Mouse (Mus musculus) central nervous system, embryonic 11.5 days (tissue): ENCODE measurements around the gene Aebp2. TPM values are rescaled to one million over a fixed set of nuclear protein-coding genes. Genes with fewer than 3 reads are reported as not detected.

Experiments
- polyA plus RNA-seq: library from polyadenylated mRNA; depleted of rRNA; stranded (reverse); fragments of >200 nt; gene quantifications from 2 replicates; pipeline ENCODE4 v1.2.3, GENCODE M21; 2012; rRNA removed

The Aebp2 gene
- 48.2 and 53.1 TPM in 2 replicates for polyA plus RNA-seq

DNA sequence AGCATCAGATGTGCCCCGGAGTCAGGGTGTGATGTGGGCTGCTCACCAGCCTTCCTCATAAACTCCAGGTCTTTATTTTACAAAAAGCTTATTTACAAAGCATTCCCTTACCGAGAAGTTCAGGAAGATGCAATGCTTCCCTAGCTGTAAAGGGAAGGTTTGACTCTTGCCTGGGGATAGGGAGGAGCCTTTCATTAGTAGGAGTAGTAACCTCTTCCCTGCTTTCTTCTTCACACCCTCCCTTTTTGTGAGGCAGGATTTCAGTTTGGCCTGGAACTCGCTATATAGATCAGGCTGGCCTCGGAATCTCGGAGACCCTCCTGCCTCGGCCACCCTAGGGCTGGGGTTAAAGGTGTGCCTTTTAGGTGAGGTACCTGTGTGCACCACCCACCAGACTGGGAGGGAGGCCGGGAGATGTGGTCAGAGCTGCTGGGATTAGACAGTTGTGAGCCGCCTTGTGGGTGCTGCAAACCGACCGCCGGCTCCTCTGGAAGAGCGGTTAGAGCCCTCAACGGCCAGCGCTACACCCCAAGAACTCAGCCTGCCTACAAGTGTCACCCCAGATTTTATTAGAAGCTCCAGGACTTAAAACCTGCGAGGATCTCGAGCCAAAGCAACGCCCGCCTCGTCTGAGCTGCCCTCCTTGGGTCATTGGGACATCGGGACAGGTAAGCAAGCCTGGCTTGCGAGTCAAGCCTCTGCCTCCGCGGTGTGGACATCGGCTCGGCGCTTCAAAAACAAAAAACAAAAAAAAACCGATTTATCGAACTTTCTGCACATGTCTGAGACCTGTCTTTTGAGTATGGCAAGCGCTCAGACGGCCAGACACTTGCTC, at the start of gene Aebp2:
Gene Aebp2, plus strand, starts transcription at position 273 of the 835 bp plus-strand sequence.

Other genes with a start within 250 kb of the Aebp2 start
- gene Plekha5, start 198.6 kb upstream of the Aebp2 start, polyA plus RNA-seq, result 91.4 and 95.3 TPM in 2 replicates
- gene Gm11077, start 106.6 kb downstream of the Aebp2 start, polyA plus RNA-seq, result not detected in 2 replicates